Mouse (Mus musculus) neural tube, embryonic 14.5 days (tissue): ENCODE results near the gene Lalba. TPM values are rescaled to one million over a fixed set of nuclear protein-coding genes. Genes with fewer than 3 reads are reported as not detected.

ENCODE experiments used
- ATAC-seq: fragments of 200-750 bp; cut with Nextera tagmentation; 2 replicates; pipeline ENCODE4 v1.8.0; 2017; ENCODE audit warnings: low read depth, mild to moderate bottlenecking, moderate TSS enrichment, moderate library complexity
- H3K27ac ChIP-seq: fragments of 300-500 bp; sonication (generic); 2 replicates; pipeline ENCODE4 v1.5.1; 2014; ENCODE audit warnings: low read depth, mild to moderate bottlenecking, control low read depth, low read length, moderate library complexity, mixed read lengths
- H3K27me3 ChIP-seq: fragments of 300-500 bp; sonication (generic); 2 replicates; pipeline ENCODE4 v1.6.1; 2014; ENCODE audit warnings: low read length; ENCODE audit not compliant: control insufficient read depth, insufficient read depth
- H3K36me3 ChIP-seq: fragments of 300-500 bp; sonication (generic); 2 replicates; pipeline ENCODE4 v1.6.1; 2014; ENCODE audit warnings: low read length, mixed read lengths; ENCODE audit not compliant: control insufficient read depth, insufficient read depth
- H3K4me1 ChIP-seq: fragments of 300-500 bp; sonication (generic); 2 replicates; pipeline ENCODE4 v1.6.1; 2014; ENCODE audit warnings: low read length; ENCODE audit not compliant: control insufficient read depth, insufficient read depth
- H3K4me2 ChIP-seq: fragments of 300-500 bp; sonication (generic); 2 replicates; pipeline ENCODE4 v1.6.1; 2014; ENCODE audit warnings: mild to moderate bottlenecking, low read depth, low read length, control low read depth
- H3K4me3 ChIP-seq: fragments of 300-500 bp; sonication (generic); 2 replicates; pipeline ENCODE4 v1.5.1; 2014; ENCODE audit warnings: low read depth, low read length, control low read depth, mixed read lengths
- H3K9ac ChIP-seq: fragments of 300-500 bp; sonication (generic); replicated peaks from 2 replicates; pipeline ENCODE4 v1.6.1; 2014; ENCODE audit warnings: low read depth, mild to moderate bottlenecking, control low read depth, low read length, mixed read lengths
- H3K9me3 ChIP-seq: fragments of 300-500 bp; sonication (generic); 2 replicates; pipeline ENCODE4 v1.6.1; 2016; ENCODE audit warnings: low read length; ENCODE audit not compliant: control insufficient read depth
- WGBS: fragments of 180-500 bp; shearing (Covaris S2); extraction: QIAGEN DNeasy Blood & Tissue Kit; methylation state at CpG from one replicate; pipeline ENCODE4 v1.1.7; 2014; 5-methylcytosine and 5-hydroxymethylcytosine counted together
- polyA plus RNA-seq: library from polyadenylated mRNA; unstranded; fragments of >200 nt; fragmentation: Nextera tagmentation; extraction: Ambion mirVana; gene quantifications from 2 replicates; pipeline ENCODE4 v1.2.1, GENCODE M21; 2014

The Lalba gene
- polyA plus RNA-seq, 1 experiment from 2014 or later = not detected

- 89% methylated on average over 9 of the region's 9 CpGs for WGBS
- Histone ChIP-seq H3K9ac (no peak overlapping the region), H3K9me3 (no peaks in the 10 kb centered on the region), H3K4me2 (no peak overlapping the region), H3K27ac (no peak overlapping the region), H3K4me3 (no peak overlapping the region), H3K36me3 (no peaks in the 10 kb centered on the region), H3K27me3 (no peaks in the 10 kb centered on the region), H3K4me1 (no peaks in the 10 kb centered on the region)
- ATAC-seq = no peak
Measured at GRCm38 (mm10) chr15:98506253-98506957, 23.9 kb upstream of the Lalba start.

GRCm38 (mm10) chr15:98504514-98504913 lies 22.0 kb upstream of the Lalba start:
- Histone ChIP-seq H3K27ac (no peak overlapping the region), H3K9ac (no peak overlapping the region), H3K4me1 (no peaks in the 10 kb centered on the region), H3K36me3 (no peaks in the 10 kb centered on the region), H3K4me2 (no peak overlapping the region), H3K27me3 (no peaks in the 10 kb centered on the region), H3K4me3 (no peak overlapping the region), H3K9me3 (no peaks in the 10 kb centered on the region)
- ATAC-seq = no peak
- WGBS = 16% methylated on average over 18 of the region's 18 CpGs

DNA sequence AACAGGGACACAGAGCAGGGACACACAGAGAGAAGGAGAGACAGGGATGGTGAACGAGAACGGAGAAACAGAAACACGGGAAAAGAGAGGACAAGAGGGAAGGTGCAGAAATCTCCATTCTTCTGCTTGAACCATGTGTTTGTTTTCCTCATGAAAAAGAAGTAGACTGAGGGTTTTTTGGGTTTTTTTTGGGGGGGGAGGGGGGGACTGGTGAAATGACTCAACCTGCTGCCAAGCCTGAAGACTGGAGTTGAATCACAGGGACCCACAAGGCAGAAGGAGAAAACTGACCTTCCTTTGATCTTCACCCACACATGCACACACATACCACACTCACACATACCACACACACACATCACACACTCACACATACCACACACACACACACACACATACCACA lies 20.8 kb upstream of the Lalba start:
- no peak overlapping the region for H3K27ac ChIP-seq
- no peaks in the 10 kb centered on the region for H3K27me3 ChIP-seq
- no peak overlapping the region for H3K4me2 ChIP-seq
- ATAC-seq = no peak
- H3K9ac ChIP-seq = no peak overlapping the region
- H3K4me1 ChIP-seq = no peaks in the 10 kb centered on the region
- WGBS = 97% methylated on average over 3 of the region's 3 CpGs
- H3K4me3 ChIP-seq = no peak overlapping the region
- no peaks in the 10 kb centered on the region for H3K36me3 ChIP-seq
- no peaks in the 10 kb centered on the region for H3K9me3 ChIP-seq

GRCm38 (mm10) chr15:98497631-98498030 lies 15.1 kb upstream of the Lalba start:
- H3K9me3 ChIP-seq = no peaks in the 10 kb centered on the region
- ATAC-seq = no peak
- no peaks in the 10 kb centered on the region for H3K4me1 ChIP-seq
- H3K27ac ChIP-seq = no peak overlapping the region
- H3K27me3 ChIP-seq = no peaks in the 10 kb centered on the region
- no peak overlapping the region for H3K4me2 ChIP-seq
- H3K36me3 ChIP-seq = no peaks in the 10 kb centered on the region
- no peak overlapping the region for H3K9ac ChIP-seq
- no peak overlapping the region for H3K4me3 ChIP-seq
- 90% methylated on average over 17 of the region's 17 CpGs for WGBS

GRCm38 (mm10) chr15:98492102-98492501 lies 9.6 kb upstream of the Lalba start, which contains the start of gene Olfr279:
Olfr279 (plus strand) TSS chr15:98492402.
- ATAC-seq = no peak

GRCm38 (mm10) chr15:98491332-98491731 lies 8.8 kb upstream of the Lalba start:
- Histone ChIP-seq H3K4me2 (no peak overlapping the region), H3K27ac (no peak overlapping the region), H3K4me3 (no peak overlapping the region), H3K36me3 (no peaks in the 10 kb centered on the region), H3K4me1 (no peaks in the 10 kb centered on the region), H3K9ac (no peak overlapping the region), H3K9me3 (no peaks in the 10 kb centered on the region), H3K27me3 (no peaks in the 10 kb centered on the region)
- 93% methylated on average over 2 of the region's 2 CpGs for WGBS
- no peak for ATAC-seq

More at GRCm38 (mm10) chr15:98492102-98492501, 9.6 kb upstream of the Lalba start, which contains the start of gene Olfr279:
- WGBS = 53% methylated on average over 4 of the region's 4 CpGs
- H3K9ac ChIP-seq = no peak within 1 kb of the TSS
- H3K4me1 ChIP-seq = no peaks in the 10 kb centered on the region
- no peaks in the 10 kb centered on the region for H3K9me3 ChIP-seq
- no peak within 1 kb of the TSS for H3K27ac ChIP-seq
- H3K4me3 ChIP-seq = no peak within 1 kb of the TSS
- no peak within 1 kb of the TSS for H3K4me2 ChIP-seq
- H3K36me3 ChIP-seq = no peaks in the 10 kb centered on the region
- no peaks in the 10 kb centered on the region for H3K27me3 ChIP-seq

DNA sequence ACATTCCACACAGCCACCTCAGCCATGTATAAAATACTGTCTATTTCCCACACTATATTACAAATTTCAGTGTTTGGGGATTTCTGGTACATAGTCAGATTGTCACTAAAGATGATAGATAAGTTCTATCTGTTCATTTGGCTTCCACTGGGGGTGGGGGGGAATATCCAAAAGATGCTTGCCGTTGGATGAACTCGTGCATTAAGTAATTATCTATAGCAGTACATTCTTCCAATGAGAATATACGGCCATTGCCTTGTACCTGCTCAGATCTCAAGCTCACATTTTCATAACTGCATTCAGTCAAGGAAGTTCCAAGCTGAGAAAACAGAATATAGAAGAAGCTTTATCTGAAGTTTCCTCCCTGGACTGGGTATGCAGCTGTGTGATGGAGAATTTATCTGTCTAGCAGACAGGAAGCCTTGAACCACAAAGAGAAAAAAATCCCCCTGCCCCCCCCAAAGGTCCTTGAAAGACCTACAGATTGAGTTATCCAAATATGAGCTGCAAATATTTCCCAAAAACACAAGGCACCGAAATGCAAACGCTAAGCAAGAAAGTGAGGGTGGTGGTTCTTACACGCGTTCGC lies 4.0 kb upstream of the Lalba start:
- H3K27me3 ChIP-seq = no peaks in the 10 kb centered on the region
- H3K9me3 ChIP-seq = no peaks in the 10 kb centered on the region
- no peak overlapping the region for H3K9ac ChIP-seq
- 94% methylated on average over 8 of the region's 8 CpGs for WGBS
- H3K4me3 ChIP-seq = no peak overlapping the region
- no peak overlapping the region for H3K4me2 ChIP-seq
- no peak for ATAC-seq
- H3K4me1 ChIP-seq = no peaks in the 10 kb centered on the region
- no peak overlapping the region for H3K27ac ChIP-seq
- no peaks in the 10 kb centered on the region for H3K36me3 ChIP-seq

GRCm38 (mm10) chr15:98483907-98484886 lies 1.7 kb upstream of the Lalba start:
- H3K4me3 ChIP-seq = no peak overlapping the region
- H3K9me3 ChIP-seq = no peaks in the 10 kb centered on the region
- ATAC-seq = no peak
- no peak overlapping the region for H3K4me2 ChIP-seq
- WGBS = 78% methylated on average over 18 of the region's 18 CpGs
- H3K27me3 ChIP-seq = no peaks in the 10 kb centered on the region
- no peak overlapping the region for H3K9ac ChIP-seq
- no peaks in the 10 kb centered on the region for H3K36me3 ChIP-seq
- H3K4me1 ChIP-seq = no peaks in the 10 kb centered on the region
- no peak overlapping the region for H3K27ac ChIP-seq
